Mouse (Mus musculus) myocyte (in vitro differentiated cells): ENCODE data around the gene 4933434E20Rik.

Source experiments
- CEBPB ChIP-seq: IDR thresholded peaks from 2 replicates; pipeline ENCODE4 v1.6.1; 2011; ENCODE audit warnings: mild to moderate bottlenecking, moderate library complexity; ENCODE audit not compliant: poor library complexity, insufficient read depth, severe bottlenecking
- E2F4 ChIP-seq: IDR thresholded peaks from one replicate; pipeline ENCODE4 v1.6.1; 2011; ENCODE audit warnings: mild to moderate bottlenecking, control low read depth, moderate library complexity; ENCODE audit not compliant: insufficient read depth
- MAX ChIP-seq: IDR thresholded peaks from one replicate; pipeline ENCODE4 v1.6.1; 2011; ENCODE audit warnings: low read depth, mild to moderate bottlenecking, control low read depth
- POLR2A ChIP-seq: IDR thresholded peaks from one replicate; pipeline ENCODE4 v1.6.1; 2011; ENCODE audit warnings: low read depth, mild to moderate bottlenecking, control low read depth, moderate library complexity; ENCODE audit not compliant: insufficient read length
- TCF12 ChIP-seq: IDR thresholded peaks from one replicate; pipeline ENCODE4 v1.6.1; 2011; ENCODE audit warnings: mild to moderate bottlenecking, control low read depth; ENCODE audit not compliant: poor library complexity, insufficient read depth, severe bottlenecking
- USF1 ChIP-seq: IDR thresholded peaks from one replicate; pipeline ENCODE4 v1.6.1; 2011; ENCODE audit warnings: low read depth, mild to moderate bottlenecking, control low read depth, moderate library complexity

- TF ChIP-seq CEBPB (no peak), POLR2A (no peak), MAX (no peak), TCF12 (no peak), USF1 (no peak), E2F4 (no peak)
Measured at GRCm38 (mm10) chr3:90078224-90078623, 26.8 kb downstream of the 4933434E20Rik start.
